Mouse (Mus musculus) splenic B cell, adult 2 months (primary cell): ENCODE results near the gene Col4a6.

Experiments used
- DNase-seq: peaks from one replicate; pipeline ENCODE4 v3.0.0-alpha.2; 2011; ENCODE audit warnings: low read depth, low spot score
- H3K27me3 ChIP-seq: 2 replicates; pipeline ENCODE4 v1.6.1; 2012; ENCODE audit warnings: mild to moderate bottlenecking, low read length, moderate library complexity, mixed read lengths; ENCODE audit not compliant: control insufficient read depth, poor library complexity, insufficient read depth, severe bottlenecking
- H3K36me3 ChIP-seq: 2 replicates; pipeline ENCODE4 v1.6.1; 2012; ENCODE audit warnings: mild to moderate bottlenecking, low read length, moderate library complexity, mixed read lengths; ENCODE audit not compliant: control insufficient read depth, poor library complexity, insufficient read depth, severe bottlenecking

The Col4a6 gene

DNA sequence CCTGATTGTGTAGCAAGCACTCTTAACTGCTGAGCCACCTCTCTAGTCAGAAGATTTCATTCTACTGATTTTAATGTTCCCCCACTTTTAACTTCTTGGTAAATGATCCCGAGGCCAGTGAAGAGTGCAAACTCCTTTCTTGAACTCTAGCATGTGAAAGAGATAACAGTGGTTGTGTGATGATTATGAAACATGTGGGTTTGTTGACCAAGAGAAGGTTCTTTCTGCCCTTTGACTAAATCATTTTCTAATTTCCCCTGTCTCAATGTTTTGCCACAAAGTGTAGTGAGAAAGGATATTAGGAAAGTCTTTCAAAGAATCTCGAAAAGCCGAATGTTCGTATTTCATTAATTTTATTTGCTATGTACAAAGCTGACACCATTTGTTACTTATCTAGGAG, 308.8 kb downstream of the Col4a6 start:
- Histone ChIP-seq H3K36me3 (no peaks in the 10 kb centered on the region), H3K27me3 (no peaks in the 10 kb centered on the region)
- DNase-seq, result no peak

DNA sequence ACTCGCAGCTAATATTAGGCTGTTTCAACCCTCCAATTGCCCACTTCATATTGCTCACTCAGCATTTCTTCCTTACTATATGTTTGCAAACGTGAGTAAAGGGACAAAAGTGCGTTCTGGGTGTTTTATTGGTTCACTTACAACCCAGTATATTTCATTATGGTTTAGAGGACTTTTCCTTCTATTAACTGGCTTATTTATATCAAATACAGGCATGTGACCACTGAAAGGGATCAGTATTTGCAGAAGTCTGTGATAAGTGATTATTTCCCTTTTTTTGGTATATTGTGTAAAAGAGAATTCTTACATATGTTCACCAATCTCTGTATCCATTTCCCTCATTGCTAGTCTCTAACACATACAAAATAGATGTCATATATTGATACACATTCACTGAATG, 313.5 kb downstream of the Col4a6 start:
- no peaks in the 10 kb centered on the region for H3K36me3 ChIP-seq
- H3K27me3 ChIP-seq, result no peaks in the 10 kb centered on the region
- no peak for DNase-seq

DNA sequence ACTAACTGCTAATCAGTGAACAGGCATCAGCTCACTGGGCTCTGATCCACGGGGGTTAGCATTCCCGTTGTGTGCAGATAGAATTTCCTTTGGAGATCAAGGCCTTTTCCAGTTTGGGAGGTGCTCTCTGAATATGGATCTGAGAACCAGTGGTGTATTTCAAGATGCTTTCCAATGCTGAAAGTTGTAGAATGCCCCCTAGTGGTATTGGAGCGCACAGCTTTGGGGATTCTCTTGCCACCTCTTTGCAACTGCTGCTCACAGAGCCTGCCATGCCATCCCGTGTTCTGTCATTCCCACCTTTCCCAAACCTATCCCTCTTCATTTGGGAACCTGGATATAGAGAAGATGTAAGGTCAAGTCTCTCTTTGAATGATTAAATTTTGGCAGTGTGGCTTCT, 315.7 kb downstream of the Col4a6 start:
- H3K36me3 ChIP-seq, result no peaks in the 10 kb centered on the region
- H3K27me3 ChIP-seq, result no peaks in the 10 kb centered on the region
- DNase-seq, result peak; percentile 26

DNA sequence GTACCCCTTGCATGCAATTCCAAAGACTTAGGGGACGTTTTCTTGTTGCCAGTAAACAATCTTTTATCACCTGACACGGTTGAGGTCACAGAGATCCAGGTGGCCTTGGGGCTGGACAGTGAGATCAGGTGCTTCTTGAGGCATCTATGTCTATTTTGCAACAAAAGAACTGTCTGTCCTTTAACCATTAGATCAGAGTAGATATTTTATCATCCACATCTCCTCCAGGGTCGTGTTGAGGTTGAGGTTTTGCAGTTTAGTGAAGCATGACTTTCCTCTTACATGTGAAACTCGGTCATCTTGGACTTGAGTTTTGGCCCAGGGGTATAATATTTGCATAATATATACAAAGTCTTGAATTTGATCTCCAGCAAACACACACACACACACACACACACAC, 316.2 kb downstream of the Col4a6 start:
- no peaks in the 10 kb centered on the region for H3K36me3 ChIP-seq
- no peaks in the 10 kb centered on the region for H3K27me3 ChIP-seq
- peak; percentile 60 for DNase-seq

DNA sequence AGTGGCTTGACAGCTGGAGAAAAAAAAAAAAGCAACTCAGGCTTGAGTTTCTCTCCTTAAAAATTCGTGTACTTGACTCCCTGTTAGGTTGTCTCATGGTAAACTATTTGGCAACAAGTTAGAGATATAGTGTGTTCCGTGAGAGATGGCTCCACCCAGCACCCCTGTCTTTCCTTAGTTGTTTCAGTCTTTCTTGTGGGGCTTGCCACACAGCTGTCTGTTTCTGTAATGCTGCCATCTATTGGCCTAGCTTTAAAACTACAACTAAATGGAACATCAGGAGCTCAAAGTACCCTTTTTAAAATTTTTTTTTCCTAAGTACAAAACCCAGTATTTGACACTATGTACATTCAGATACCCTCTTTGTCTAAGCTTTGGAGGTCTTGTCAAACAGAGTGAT, 317.2 kb downstream of the Col4a6 start:
- H3K27me3 ChIP-seq, result no peaks in the 10 kb centered on the region
- peak; percentile 48 for DNase-seq

DNA sequence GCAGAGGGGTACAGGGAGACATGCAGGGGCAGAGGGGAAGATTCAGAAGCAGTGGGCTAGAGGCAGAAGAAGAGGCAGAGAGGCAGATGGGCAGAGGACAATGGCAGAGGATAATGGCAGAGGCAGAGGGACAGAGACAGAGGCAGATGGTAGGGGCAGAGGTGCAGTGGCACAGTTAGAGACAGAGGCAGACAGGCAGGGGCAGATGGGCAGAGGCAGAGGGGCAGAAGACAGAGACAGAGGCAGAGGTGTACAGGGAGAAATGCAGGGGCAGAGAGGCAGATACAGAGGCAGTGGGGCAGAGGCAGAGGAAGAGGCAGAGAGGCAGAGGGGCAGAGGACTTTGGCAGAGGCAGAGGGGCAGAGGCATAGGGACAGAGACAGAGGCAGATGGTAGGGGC, 322.7 kb downstream of the Col4a6 start:
- no peaks in the 10 kb centered on the region for H3K27me3 ChIP-seq
- no peak for DNase-seq
- no peaks in the 10 kb centered on the region for H3K36me3 ChIP-seq

More for the DNA sequence above, 317.2 kb downstream of the Col4a6 start:
- H3K36me3 ChIP-seq, result no peaks in the 10 kb centered on the region

DNA sequence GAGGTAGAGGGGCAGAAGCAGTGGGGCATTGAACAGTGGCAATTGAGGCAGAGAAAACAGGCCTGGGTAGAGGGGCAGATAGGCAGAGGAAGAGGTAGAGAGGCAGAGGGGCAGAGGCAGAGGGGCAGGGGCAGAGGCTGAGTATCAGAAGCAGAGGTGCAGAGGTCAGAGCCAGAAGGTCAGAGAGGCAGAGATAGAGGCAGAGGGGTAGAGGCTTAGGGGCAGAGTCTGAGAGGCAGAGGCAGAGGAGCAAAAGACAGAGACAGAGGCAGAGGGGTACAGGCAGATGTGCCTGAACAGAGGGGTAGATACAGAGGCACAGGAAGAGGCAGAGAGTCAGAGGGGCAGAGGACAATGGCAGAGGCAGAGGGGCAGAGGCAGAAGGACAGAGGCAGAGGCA, 323.6 kb downstream of the Col4a6 start:
- no peaks in the 10 kb centered on the region for H3K27me3 ChIP-seq

DNA sequence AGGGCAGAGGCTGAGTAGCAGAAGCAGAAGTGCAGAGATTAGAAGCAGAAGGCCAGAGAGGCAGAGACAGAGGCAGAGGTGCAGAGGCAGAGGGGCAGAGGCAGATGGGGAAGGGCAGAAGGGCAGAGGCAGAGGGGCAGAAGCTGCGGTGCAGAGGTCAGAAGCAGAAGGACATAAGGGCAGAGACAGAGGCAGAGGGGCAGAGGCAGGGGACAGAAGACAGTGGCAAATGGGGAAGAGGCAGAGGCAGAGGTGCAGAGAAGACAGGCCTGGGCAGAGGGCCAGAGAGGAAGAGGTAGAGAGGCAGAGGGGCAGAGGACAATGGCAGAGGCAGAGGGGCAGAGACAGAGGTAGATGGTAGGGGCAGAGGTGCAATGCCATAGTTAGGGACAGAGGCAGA, 324.2 kb downstream of the Col4a6 start:
- H3K27me3 ChIP-seq, result no peaks in the 10 kb centered on the region
- no peaks in the 10 kb centered on the region for H3K36me3 ChIP-seq
- no peak for DNase-seq

More for the DNA sequence above, 323.6 kb downstream of the Col4a6 start:
- DNase-seq, result no peak
- no peaks in the 10 kb centered on the region for H3K36me3 ChIP-seq
